In genomic region chr1:105711227-105711626, GRCm38 (mm10) we compare ENCODE assay signal across 9 mouse cellular contexts. TPM values are rescaled to one million over a fixed set of nuclear protein-coding genes. Genes with fewer than 3 reads are reported as not detected.
A peak's percentile ranks its signal among the peaks of the same experiment; 100 is the strongest.
DNase-seq lines count a peak whose midpoint lies in the region; ATAC-seq lines count a peak whose summit lies in the region.
"Had no signal": no experiment of that assay in that cellular context is flagged by ENCODE, and none has a peak within 500 bp of the region (broad histone marks: within the 10 kb centered on the region; RNA-seq: fewer than 3 reads in every experiment).

No protein-coding gene starts in this region.

- intact Hi-C loops in left cerebral cortex, postnatal 14 days (cut with DNase I): loop anchor here (5.0 kb wide), 1 partner anchor 49 kb away; the partner anchor contains the start of genes Pign and Relch

- peak; percentile 66 for DNase-seq in forebrain, embryonic 14.5 days (ENCODE audit: low spot score)
- peak; percentile 10 to 50 for DNase-seq in left cerebral cortex, postnatal 14 days (ENCODE audit: low spot score in 2 of 2)
- no peak for DNase-seq in left cerebral cortex, adult 11 months (ENCODE audit: low spot score)
- peak; percentile 54 for DNase-seq in embryo, embryonic 10.5 days (ENCODE audit: low spot score)
- no peak for DNase-seq in frontal cortex, postnatal 14 days (ENCODE audit: low spot score in 2 of 2)

- H3K9ac ChIP-seq in forebrain, embryonic 14.5 days (ENCODE audit: low read length): no peak overlapping the region
- H3K9ac ChIP-seq in forebrain, embryonic 15.5 days (replicated peaks): no peak overlapping the region
- H3K9ac ChIP-seq: heart, embryonic 15.5 days had no signal

- no peak overlapping the region for H3K4me3 ChIP-seq in forebrain, embryonic 14.5 days (ENCODE audit: low read depth, low read length)
- H3K4me3 ChIP-seq in forebrain, embryonic 15.5 days: no peak overlapping the region
- H3K4me3 ChIP-seq: heart, embryonic 15.5 days had no signal

- WGBS in forebrain, embryonic 14.5 days: 40% methylated on average over 1 of the region's 1 CpGs
- 29% methylated on average over 1 of the region's 1 CpGs for WGBS in forebrain, embryonic 15.5 days

- H3K4me2 ChIP-seq in forebrain, embryonic 14.5 days (ENCODE audit: low read length): no peak overlapping the region
- no peak overlapping the region for H3K4me2 ChIP-seq in forebrain, embryonic 15.5 days (replicated peaks)
- H3K4me2 ChIP-seq: heart, embryonic 15.5 days had no signal

- H3K36me3 ChIP-seq in forebrain, embryonic 14.5 days (ENCODE audit: control insufficient read depth, insufficient read depth, low read length): peaks cover 31% of the 10 kb centered on the region
- H3K36me3 ChIP-seq in forebrain, embryonic 15.5 days: peaks cover 29% of the 10 kb centered on the region

- H3K9me3 ChIP-seq in forebrain, embryonic 14.5 days (replicated peaks; ENCODE audit: control insufficient read depth, low read length): no peaks in the 10 kb centered on the region
- H3K9me3 ChIP-seq in forebrain, embryonic 15.5 days: no peaks in the 10 kb centered on the region
- H3K9me3 ChIP-seq: heart, embryonic 15.5 days had no signal

- no peaks in the 10 kb centered on the region for H3K4me1 ChIP-seq in forebrain, embryonic 14.5 days (ENCODE audit: control insufficient read depth, insufficient read depth, low read length)
- no peaks in the 10 kb centered on the region for H3K4me1 ChIP-seq in forebrain, embryonic 15.5 days
- H3K4me1 ChIP-seq: heart, embryonic 15.5 days had no signal

- H3K27me3 ChIP-seq in forebrain, embryonic 14.5 days (replicated peaks; ENCODE audit: control insufficient read depth, insufficient read depth, low read length): no peaks in the 10 kb centered on the region
- H3K27me3 ChIP-seq in forebrain, embryonic 15.5 days: no peaks in the 10 kb centered on the region
- H3K27me3 ChIP-seq: heart, embryonic 15.5 days had no signal

- ATAC-seq in forebrain, embryonic 14.5 days: no peak
- ATAC-seq in forebrain, embryonic 15.5 days (replicated peaks): no peak
- peak; percentile 42 for ATAC-seq in CD4-positive, CD25-positive, alpha-beta regulatory T cell, adult 4 months
- no peak for ATAC-seq in megakaryocyte, adult 5-6 weeks (ENCODE audit: poor library complexity, severe bottlenecking)

- H3K27ac ChIP-seq in forebrain, embryonic 14.5 days (ENCODE audit: low read depth, low read length): no peak overlapping the region
- no peak overlapping the region for H3K27ac ChIP-seq in forebrain, embryonic 15.5 days (replicated peaks)
- H3K27ac ChIP-seq: heart, embryonic 15.5 days had no signal

RNA-seq across cellular contexts. Expression of gene Relch, which starts 47.6 kb away (rescaled TPM):
- polyA plus RNA-seq in forebrain, embryonic 14.5 days (2014; fragmentation: Nextera tagmentation; extraction: Ambion mirVana): 32.0 and 40.4 TPM in 2 replicates
- 47.9 and 48.8 TPM in 2 replicates for polyA plus RNA-seq in forebrain, embryonic 15.5 days (2015; fragmentation: Nextera tagmentation; extraction: Ambion mirVana)
- total RNA-seq in left cerebral cortex, postnatal 14 days (2021): 100 to 1,000 TPM; 102 to 103 TPM
- 10 to 100 TPM; 45.9 to 53.2 TPM for polyA plus RNA-seq in CD4-positive, CD25-positive, alpha-beta regulatory T cell, adult 4 months (2017; shearing (Covaris generic))
- total RNA-seq in megakaryocyte, adult 5-6 weeks (2015): 48.7 and 57.3 TPM in 2 replicates
- total RNA-seq in megakaryocyte, adult 5-6 weeks (2017): 45.0 and 47.5 TPM in 2 replicates

RNA-seq across cellular contexts. Expression of gene Pign, which starts 47.8 kb away (rescaled TPM):
- 9.4 and 11.6 TPM in 2 replicates for polyA plus RNA-seq in forebrain, embryonic 14.5 days (2014; fragmentation: Nextera tagmentation; extraction: Ambion mirVana)
- polyA plus RNA-seq in forebrain, embryonic 15.5 days (2015; fragmentation: Nextera tagmentation; extraction: Ambion mirVana): 9.3 and 9.9 TPM in 2 replicates
- 10 to 100 TPM; 14.0 to 15.6 TPM for total RNA-seq in left cerebral cortex, postnatal 14 days (2021)
- polyA plus RNA-seq in CD4-positive, CD25-positive, alpha-beta regulatory T cell, adult 4 months (2017; shearing (Covaris generic)): 10 to 100 TPM; 16.4 to 18.6 TPM
- 15.3 and 15.7 TPM in 2 replicates for total RNA-seq in megakaryocyte, adult 5-6 weeks (2015)
- total RNA-seq in megakaryocyte, adult 5-6 weeks (2017): 18.0 and 48.9 TPM in 2 replicates

Comparison
In these comparisons a context has a peak if more than half of its experiments do, and no peak if none do; other contexts are left out.
1. DNase-seq: peak in forebrain, embryonic 14.5 days (single experiment), left cerebral cortex, postnatal 14 days (2 of 2) and embryo, embryonic 10.5 days (single experiment); none in left cerebral cortex, adult 11 months (single experiment) and frontal cortex, postnatal 14 days (0 of 2).